Mouse (Mus musculus): ENCODE results near the gene Plekho1. TPM values are rescaled to one million over a fixed set of nuclear protein-coding genes. Genes with fewer than 3 reads are reported as not detected.

Plekho1 gene
- polyA plus RNA-seq, 1 experiment from 2014 or later, result 53.5 TPM

- H3K4me1 ChIP-seq (ENCODE audit: insufficient read depth, low read depth, low read length), result peaks cover 4% of the 10 kb centered on the region; the same call in 1 of the 2 replicates
- DNase-seq (ENCODE audit: low spot score) (no peak), ATAC-seq (no peak; the same call in 1 of the 2 replicates)
- H3K27me3 ChIP-seq (replicated peaks; ENCODE audit: insufficient read depth, low read length), result no peaks in the 10 kb centered on the region
- TF ChIP-seq EP300 (IDR thresholded peaks at IDR 0.05) (no peak), CTCF (IDR thresholded peaks at IDR 0.05) (no peak)
- no peaks in the 10 kb centered on the region for H3K36me3 ChIP-seq (ENCODE audit: insufficient read depth, low read length)
- no peaks in the 10 kb centered on the region for H3K9me3 ChIP-seq (ENCODE audit: low read length)
- WGBS, result 73% methylated on average over 9 of the region's 9 CpGs
- no peak overlapping the region for H3K27ac ChIP-seq (ENCODE audit: low read length)
- no peak overlapping the region for H3K9ac ChIP-seq (replicated peaks; ENCODE audit: low read depth)
- H3K4me3 ChIP-seq (ENCODE audit: low read depth, low read length), result no peak overlapping the region
- no peak overlapping the region for H3K4me2 ChIP-seq (replicated peaks; ENCODE audit: low read depth, low read length)
These were observed 5.2 kb upstream of the Plekho1 start for GRCm38 (mm10) chr3:96000921-96001501.

GRCm38 (mm10) chr3:96000080-96000632 lies 4.4 kb upstream of the Plekho1 start:
- H3K36me3 ChIP-seq (ENCODE audit: insufficient read depth, low read length), result no peaks in the 10 kb centered on the region
- H3K9me3 ChIP-seq (ENCODE audit: low read length), result no peaks in the 10 kb centered on the region
- peaks cover 4% of the 10 kb centered on the region; the same call in 1 of the 2 replicates for H3K4me1 ChIP-seq (ENCODE audit: insufficient read depth, low read depth, low read length)
- 61% methylated on average over 14 of the region's 14 CpGs for WGBS
- ATAC-seq, result no peak
- no peak overlapping the region for H3K4me2 ChIP-seq (replicated peaks; ENCODE audit: low read depth, low read length)
- no peak overlapping the region for H3K9ac ChIP-seq (replicated peaks; ENCODE audit: low read depth)
- no peak for DNase-seq (ENCODE audit: low spot score)
- H3K27ac ChIP-seq (ENCODE audit: low read length), result no peak overlapping the region
- TF ChIP-seq CTCF (IDR thresholded peaks at IDR 0.05) (no peak), EP300 (IDR thresholded peaks at IDR 0.05) (no peak)
- no peak overlapping the region for H3K4me3 ChIP-seq (ENCODE audit: low read depth, low read length)
- H3K27me3 ChIP-seq (replicated peaks; ENCODE audit: insufficient read depth, low read length), result no peaks in the 10 kb centered on the region

- Histone ChIP-seq H3K27ac (ENCODE audit: low read length) (no peak overlapping the region), H3K36me3 (ENCODE audit: insufficient read depth, low read length) (no peaks in the 10 kb centered on the region), H3K4me1 (ENCODE audit: insufficient read depth, low read depth, low read length) (peaks cover 4% of the 10 kb centered on the region; the same call in 1 of the 2 replicates), H3K4me2 (replicated peaks; ENCODE audit: low read depth, low read length) (no peak overlapping the region), H3K4me3 (ENCODE audit: low read depth, low read length) (no peak overlapping the region), H3K27me3 (replicated peaks; ENCODE audit: insufficient read depth, low read length) (no peaks in the 10 kb centered on the region), H3K9ac (replicated peaks; ENCODE audit: low read depth) (no peak overlapping the region), H3K9me3 (ENCODE audit: low read length) (no peaks in the 10 kb centered on the region)
- TF ChIP-seq EP300 (IDR thresholded peaks at IDR 0.05), result no peak
- TF ChIP-seq CTCF (IDR thresholded peaks at IDR 0.05), result no peak
- 69% methylated on average over 12 of the region's 12 CpGs for WGBS
- DNase-seq (ENCODE audit: low spot score) (no peak), ATAC-seq (no peak)
These were observed 3.7 kb upstream of the Plekho1 start for GRCm38 (mm10) chr3:95999308-96000079.

- TF ChIP-seq CTCF (IDR thresholded peaks at IDR 0.05) (no peak), EP300 (IDR thresholded peaks at IDR 0.05) (no peak)
- H3K36me3 ChIP-seq (ENCODE audit: insufficient read depth, low read length), result no peaks in the 10 kb centered on the region
- no peak overlapping the region for H3K4me3 ChIP-seq (ENCODE audit: low read depth, low read length)
- WGBS, result 40% methylated on average over 9 of the region's 9 CpGs
- H3K27me3 ChIP-seq (replicated peaks; ENCODE audit: insufficient read depth, low read length), result no peaks in the 10 kb centered on the region
- peak overlapping the region; percentile 92; the same call in 1 of the 2 replicates for H3K4me2 ChIP-seq (replicated peaks; ENCODE audit: low read depth, low read length)
- H3K9me3 ChIP-seq (ENCODE audit: low read length), result no peaks in the 10 kb centered on the region
- H3K4me1 ChIP-seq (ENCODE audit: insufficient read depth, low read depth, low read length), result peaks cover 13% of the 10 kb centered on the region; the same call in 1 of the 2 replicates
- H3K27ac ChIP-seq (ENCODE audit: low read length), result no peak overlapping the region
- ATAC-seq (no peak), DNase-seq (ENCODE audit: low spot score) (no peak)
- H3K9ac ChIP-seq (replicated peaks; ENCODE audit: low read depth), result no peak overlapping the region
These were observed 1.5 kb upstream of the Plekho1 start for GRCm38 (mm10) chr3:95997203-95997721.

GRCm38 (mm10) chr3:95996451-95997073 lies 761 bp upstream of the Plekho1 start:
- H3K27me3 ChIP-seq (replicated peaks; ENCODE audit: insufficient read depth, low read length), result no peaks in the 10 kb centered on the region
- DNase-seq (ENCODE audit: low spot score), result no peak
- WGBS, result 11% methylated on average over 6 of the region's 6 CpGs
- H3K4me2 ChIP-seq (replicated peaks; ENCODE audit: low read depth, low read length), result peak overlapping the region; percentile 92
- peak overlapping the region; percentile 57 for H3K9ac ChIP-seq (replicated peaks; ENCODE audit: low read depth)
- no peaks in the 10 kb centered on the region for H3K9me3 ChIP-seq (ENCODE audit: low read length)
- H3K4me1 ChIP-seq (ENCODE audit: insufficient read depth, low read depth, low read length), result peaks cover 14% of the 10 kb centered on the region; the same call in 1 of the 2 replicates
- no peaks in the 10 kb centered on the region for H3K36me3 ChIP-seq (ENCODE audit: insufficient read depth, low read length)
- no peak for ATAC-seq
- H3K27ac ChIP-seq (ENCODE audit: low read length), result peak overlapping the region; percentile 94
- peak overlapping the region; percentile 77 for H3K4me3 ChIP-seq (ENCODE audit: low read depth, low read length)
- TF ChIP-seq CTCF (IDR thresholded peaks at IDR 0.05) (no peak), EP300 (IDR thresholded peaks at IDR 0.05) (no peak)
